Mouse (Mus musculus): Measurements from ENCODE around the gene Lpar1.

- TF ChIP-seq CTCF (IDR thresholded peaks at IDR 0.05; ENCODE audit: extremely low read depth, insufficient read length, insufficient replicate concordance, low read depth, low read length) (no peak), POLR2A (IDR thresholded peaks at IDR 0.05; ENCODE audit: low read depth, low read length) (no peak)
These were observed 83.8 kb downstream of the Lpar1 start for GRCm38 (mm10) chr4:58469651-58470592.
